In genomic region chr3:154596934-154597554, GRCm38 (mm10) we compare ENCODE assay signal across 8 mouse cellular contexts. TPM values are rescaled to one million over a fixed set of nuclear protein-coding genes. Genes with fewer than 3 reads are reported as not detected.
DNase-seq lines count a peak whose midpoint lies in the region; ATAC-seq lines count a peak whose summit lies in the region.

Gene Tyw3, minus strand, starts transcription at chr3:154597104.

- intact Hi-C loops in heart, postnatal 14 days (cut with DNase I) = loop anchor here (5.0 to 10.0 kb wide), 2 partner anchors 495 to 652 kb away; partner anchors contain the start of genes Acadm, Fpgt and Lrriq3

- peak; percentile 97 for ATAC-seq in forebrain, embryonic 14.5 days
- ATAC-seq in neural tube, embryonic 15.5 days (ENCODE audit: low FRiP score) = peak; percentile 96

- peak within 1 kb of the TSS; percentile 86 for H3K4me3 ChIP-seq in forebrain, embryonic 14.5 days (ENCODE audit: low read depth, low read length)
- peak within 1 kb of the TSS; percentile 79 for H3K4me3 ChIP-seq in neural tube, embryonic 15.5 days (replicated peaks)

- no peaks in the 10 kb centered on the region for H3K27me3 ChIP-seq in forebrain, embryonic 14.5 days (replicated peaks; ENCODE audit: control insufficient read depth, insufficient read depth, low read length)
- no peaks in the 10 kb centered on the region for H3K27me3 ChIP-seq in neural tube, embryonic 15.5 days (replicated peaks)

- H3K4me1 ChIP-seq in forebrain, embryonic 14.5 days (ENCODE audit: control insufficient read depth, insufficient read depth, low read length) = peaks cover 7% of the 10 kb centered on the region; the same call in 1 of the 2 replicates
- H3K4me1 ChIP-seq in neural tube, embryonic 15.5 days = peaks cover 15% of the 10 kb centered on the region

- DNase-seq in ES-CJ7 (ENCODE audit: low read depth, low spot score) = peak; percentile 96
- DNase-seq in cerebellum, adult 11 months = peak; percentile 96
- DNase-seq in forebrain, embryonic 14.5 days (ENCODE audit: low spot score) = peak; percentile 98
- peak; percentile 97 to 99 for DNase-seq in heart, postnatal 14 days
- peak; percentile 96 for DNase-seq in layer of hippocampus, adult 11-12 months (ENCODE audit: low spot score)
- peak; percentile 96 to 97 for DNase-seq in lung, adult 18-20 months
- peak; percentile 95 for DNase-seq in testis, postnatal 14 days (ENCODE audit: low spot score)

- peak within 1 kb of the TSS; percentile 84 for H3K9ac ChIP-seq in forebrain, embryonic 14.5 days (ENCODE audit: low read length)
- H3K9ac ChIP-seq in neural tube, embryonic 15.5 days (replicated peaks) = peak within 1 kb of the TSS; percentile 79

- H3K9me3 ChIP-seq in forebrain, embryonic 14.5 days (replicated peaks; ENCODE audit: control insufficient read depth, low read length) = no peaks in the 10 kb centered on the region
- H3K9me3 ChIP-seq in neural tube, embryonic 15.5 days (replicated peaks) = no peaks in the 10 kb centered on the region

- H3K36me3 ChIP-seq in forebrain, embryonic 14.5 days (ENCODE audit: control insufficient read depth, insufficient read depth, low read length) = peaks cover 23% of the 10 kb centered on the region
- peaks cover 23% of the 10 kb centered on the region for H3K36me3 ChIP-seq in neural tube, embryonic 15.5 days

- peak within 1 kb of the TSS; percentile 91 for H3K27ac ChIP-seq in forebrain, embryonic 14.5 days (ENCODE audit: low read depth, low read length)
- peak within 1 kb of the TSS; percentile 96 for H3K27ac ChIP-seq in neural tube, embryonic 15.5 days (replicated peaks)

- under 1% methylated on average over 38 of the region's 38 CpGs for WGBS in forebrain, embryonic 14.5 days
- under 1% methylated on average over 38 of the region's 38 CpGs for WGBS in neural tube, embryonic 15.5 days

- H3K4me2 ChIP-seq in forebrain, embryonic 14.5 days (ENCODE audit: low read length) = peak within 1 kb of the TSS; percentile 67
- peak within 1 kb of the TSS; percentile 80 for H3K4me2 ChIP-seq in neural tube, embryonic 15.5 days

RNA-seq across cellular contexts. Expression of gene Tyw3, which starts in this region (rescaled TPM):
- polyA plus RNA-seq in forebrain, embryonic 14.5 days (2014; fragmentation: Nextera tagmentation; extraction: Ambion mirVana) = 15.2 and 15.7 TPM in 2 replicates
- total RNA-seq in heart, postnatal 14 days (2021) = 1 to 10 TPM; 6.3 to 6.6 TPM
- 12.7 and 13.9 TPM in 2 replicates for polyA plus RNA-seq in neural tube, embryonic 15.5 days (2015; fragmentation: Nextera tagmentation; extraction: Ambion mirVana)

Comparison
In these comparisons a context has a peak if more than half of its experiments do, and no peak if none do; other contexts are left out.
1. Peak in every context shown above with its lines: DNase-seq, ATAC-seq, H3K4me3 ChIP-seq and H3K27ac ChIP-seq.